Mouse (Mus musculus): ENCODE measurements around the gene Kcnd1. TPM values are rescaled to one million over a fixed set of nuclear protein-coding genes. Genes with fewer than 3 reads are reported as not detected.
A peak's percentile ranks its signal among the peaks of the same experiment; 100 is the strongest.

The Kcnd1 gene
- total RNA-seq, 1 experiment: 3.1 TPM

GRCm38 (mm10) chrX:7778450-7779244 lies 43.4 kb upstream of the Kcnd1 start:
- TF ChIP-seq HCFC1 (IDR thresholded peaks at IDR 0.05; ENCODE audit: borderline replicate concordance, insufficient read depth, low read length) (no peak), ZNF384 (IDR thresholded peaks at IDR 0.05; ENCODE audit: low read depth, low read length) (no peak), ZC3H11A (IDR thresholded peaks at IDR 0.05; ENCODE audit: borderline replicate concordance, low read depth, low read length) (no peak), CHD2 (IDR thresholded peaks at IDR 0.05; ENCODE audit: low read depth, low read length) (no peak), MAFK (IDR thresholded peaks at IDR 0.05; ENCODE audit: insufficient read depth, low read depth, low read length) (no peak)
- no peak overlapping the region for H3K4me3 ChIP-seq (ENCODE audit: insufficient read depth in 1 of 2, low read depth in 1 of 2, low read length in 2 of 2, poor library complexity in 1 of 2, severe bottlenecking in 1 of 2)
- H3K27ac ChIP-seq (ENCODE audit: insufficient read depth, low read depth, low read length, poor library complexity, severe bottlenecking): no peak overlapping the region
- DNase-seq (ENCODE audit: low read depth, low spot score): no peak
- peaks cover 0 to 11% of the 10 kb centered on the region in 2 experiments; a peak in 1 of 4 replicates for H3K4me1 ChIP-seq (ENCODE audit: control insufficient read depth in 2 of 2, insufficient read depth in 2 of 2, low read length in 2 of 2, poor library complexity in 1 of 2)
- H3K9me3 ChIP-seq (ENCODE audit: control insufficient read depth, insufficient read depth, low read depth, low read length): no peaks in the 10 kb centered on the region
- in situ Hi-C loops (cut with MboI; ENCODE audit: low sequenced_read_pairs in 2 of 2, unreplicated experiment in 2 of 2): no loop called here
- H3K36me3 ChIP-seq (ENCODE audit: control insufficient read depth, insufficient read depth, low read length, poor library complexity, severe bottlenecking): peaks cover 13% of the 10 kb centered on the region
- no peak overlapping the region for H3K9ac ChIP-seq (ENCODE audit: insufficient read depth, low read depth, low read length, poor library complexity, severe bottlenecking)

- no peak overlapping the region for H3K9ac ChIP-seq (ENCODE audit: insufficient read depth, low read depth, low read length, poor library complexity, severe bottlenecking)
- H3K4me1 ChIP-seq (ENCODE audit: control insufficient read depth in 2 of 2, insufficient read depth in 2 of 2, low read length in 2 of 2, poor library complexity in 1 of 2): peaks cover 0 to 7% of the 10 kb centered on the region in 2 experiments; a peak in 1 of 4 replicates
- H3K4me3 ChIP-seq (ENCODE audit: insufficient read depth in 1 of 2, low read depth in 1 of 2, low read length in 2 of 2, poor library complexity in 1 of 2, severe bottlenecking in 1 of 2): no peak overlapping the region
- in situ Hi-C loops (cut with MboI; ENCODE audit: low sequenced_read_pairs in 2 of 2, unreplicated experiment in 2 of 2): no loop called here
- no peaks in the 10 kb centered on the region for H3K9me3 ChIP-seq (ENCODE audit: control insufficient read depth, insufficient read depth, low read depth, low read length)
- no peak for DNase-seq (ENCODE audit: low read depth, low spot score)
- TF ChIP-seq ZNF384 (IDR thresholded peaks at IDR 0.05; ENCODE audit: low read depth, low read length) (no peak), CHD2 (IDR thresholded peaks at IDR 0.05; ENCODE audit: low read depth, low read length) (no peak), ZC3H11A (IDR thresholded peaks at IDR 0.05; ENCODE audit: borderline replicate concordance, low read depth, low read length) (no peak), HCFC1 (IDR thresholded peaks at IDR 0.05; ENCODE audit: borderline replicate concordance, insufficient read depth, low read length) (no peak), MAFK (IDR thresholded peaks at IDR 0.05; ENCODE audit: insufficient read depth, low read depth, low read length) (no peak)
- peaks cover 8% of the 10 kb centered on the region for H3K36me3 ChIP-seq (ENCODE audit: control insufficient read depth, insufficient read depth, low read length, poor library complexity, severe bottlenecking)
- no peak overlapping the region for H3K27ac ChIP-seq (ENCODE audit: insufficient read depth, low read depth, low read length, poor library complexity, severe bottlenecking)
Observed at GRCm38 (mm10) chrX:7779294-7779693, 42.8 kb upstream of the Kcnd1 start.

GRCm38 (mm10) chrX:7782603-7783092 lies 39.4 kb upstream of the Kcnd1 start:
- Histone ChIP-seq H3K36me3 (ENCODE audit: control insufficient read depth, insufficient read depth, low read length, poor library complexity, severe bottlenecking) (no peaks in the 10 kb centered on the region), H3K9me3 (ENCODE audit: control insufficient read depth, insufficient read depth, low read depth, low read length) (no peaks in the 10 kb centered on the region), H3K4me3 (ENCODE audit: insufficient read depth in 1 of 2, low read depth in 1 of 2, low read length in 2 of 2, poor library complexity in 1 of 2, severe bottlenecking in 1 of 2) (no peak overlapping the region), H3K27ac (ENCODE audit: insufficient read depth, low read depth, low read length, poor library complexity, severe bottlenecking) (no peak overlapping the region), H3K4me1 (ENCODE audit: control insufficient read depth in 2 of 2, insufficient read depth in 2 of 2, low read length in 2 of 2, poor library complexity in 1 of 2) (no peaks in the 10 kb centered on the region), H3K9ac (ENCODE audit: insufficient read depth, low read depth, low read length, poor library complexity, severe bottlenecking) (no peak overlapping the region)
- in situ Hi-C loops (cut with MboI; ENCODE audit: low sequenced_read_pairs in 2 of 2, unreplicated experiment in 2 of 2): no loop called here
- TF ChIP-seq MAFK (IDR thresholded peaks at IDR 0.05; ENCODE audit: insufficient read depth, low read depth, low read length) (no peak), ZNF384 (IDR thresholded peaks at IDR 0.05; ENCODE audit: low read depth, low read length) (no peak), HCFC1 (IDR thresholded peaks at IDR 0.05; ENCODE audit: borderline replicate concordance, insufficient read depth, low read length) (no peak), CHD2 (IDR thresholded peaks at IDR 0.05; ENCODE audit: low read depth, low read length) (no peak), ZC3H11A (IDR thresholded peaks at IDR 0.05; ENCODE audit: borderline replicate concordance, low read depth, low read length) (no peak)
- DNase-seq (ENCODE audit: low read depth, low spot score): no peak

GRCm38 (mm10) chrX:7789542-7790136 lies 32.5 kb upstream of the Kcnd1 start, which contains the start of gene Gripap1:
Gripap1 (plus strand) TSS chrX:7789765.
- Histone ChIP-seq H3K4me3 (ENCODE audit: insufficient read depth in 1 of 2, low read depth in 1 of 2, low read length in 2 of 2, poor library complexity in 1 of 2, severe bottlenecking in 1 of 2) (peak within 1 kb of the TSS; percentile 56 to 66), H3K27ac (ENCODE audit: insufficient read depth, low read depth, low read length, poor library complexity, severe bottlenecking) (no peak within 1 kb of the TSS), H3K9me3 (ENCODE audit: control insufficient read depth, insufficient read depth, low read depth, low read length) (no peaks in the 10 kb centered on the region), H3K9ac (ENCODE audit: insufficient read depth, low read depth, low read length, poor library complexity, severe bottlenecking) (peak within 1 kb of the TSS; percentile 68), H3K4me1 (ENCODE audit: control insufficient read depth in 2 of 2, insufficient read depth in 2 of 2, low read length in 2 of 2, poor library complexity in 1 of 2) (no peaks in the 10 kb centered on the region), H3K36me3 (ENCODE audit: control insufficient read depth, insufficient read depth, low read length, poor library complexity, severe bottlenecking) (no peaks in the 10 kb centered on the region)
- in situ Hi-C loops (cut with MboI; ENCODE audit: low sequenced_read_pairs in 2 of 2, unreplicated experiment in 2 of 2): no loop called here
- peak; percentile 56 for DNase-seq (ENCODE audit: low read depth, low spot score)
- TF ChIP-seq MAFK (IDR thresholded peaks at IDR 0.05; ENCODE audit: insufficient read depth, low read depth, low read length) (no peak), HCFC1 (IDR thresholded peaks at IDR 0.05; ENCODE audit: borderline replicate concordance, insufficient read depth, low read length) (no peak)

Data from ES-E14 (cell line).